Mouse (Mus musculus) embryonic facial prominence, embryonic 13.5 days (tissue): ENCODE data around the gene Aph1a. TPM values are rescaled to one million over a fixed set of nuclear protein-coding genes. Genes with fewer than 3 reads are reported as not detected.

Experiments used
- ATAC-seq: fragments of 200-750 bp; cut with Nextera tagmentation; 2 replicates; pipeline ENCODE4 v1.8.0; 2017; ENCODE audit warnings: low read depth; ENCODE audit not compliant: insufficient number of reproducible peaks, insufficient read depth, low FRiP score, low TSS enrichment
- H3K27ac ChIP-seq: fragments of 300-500 bp; sonication (generic); 2 replicates; pipeline ENCODE4 v1.5.1; 2015; ENCODE audit warnings: moderate library complexity, mild to moderate bottlenecking, inconsistent platforms
- H3K27me3 ChIP-seq: fragments of 300-500 bp; sonication (generic); 2 replicates; pipeline ENCODE4 v1.6.1; 2015; ENCODE audit warnings: mild to moderate bottlenecking, inconsistent platforms
- H3K36me3 ChIP-seq: fragments of 300-500 bp; sonication (generic); 2 replicates; pipeline ENCODE4 v1.6.1; 2015; ENCODE audit warnings: mild to moderate bottlenecking, inconsistent platforms
- H3K4me1 ChIP-seq: fragments of 300-500 bp; sonication (generic); 2 replicates; pipeline ENCODE4 v1.6.1; 2015; ENCODE audit warnings: inconsistent platforms
- H3K4me2 ChIP-seq: fragments of 300-500 bp; sonication (generic); 2 replicates; pipeline ENCODE4 v1.6.1; 2015; ENCODE audit warnings: moderate library complexity, mild to moderate bottlenecking, inconsistent platforms
- H3K4me3 ChIP-seq: fragments of 300-500 bp; sonication (generic); 2 replicates; pipeline ENCODE4 v1.5.1; 2015; ENCODE audit warnings: mild to moderate bottlenecking, inconsistent platforms
- H3K9ac ChIP-seq: fragments of 300-500 bp; sonication (generic); 2 replicates; pipeline ENCODE4 v1.6.1; 2015; ENCODE audit warnings: mild to moderate bottlenecking, inconsistent platforms
- H3K9me3 ChIP-seq: fragments of 300-500 bp; sonication (generic); 2 replicates; pipeline ENCODE4 v1.6.1; 2016; ENCODE audit warnings: inconsistent platforms
- WGBS: fragments of 180-500 bp; shearing (Covaris S2); methylation state at CpG from one replicate; pipeline ENCODE4 v1.1.7; 2015; ENCODE audit warnings: mixed read lengths; 5-methylcytosine and 5-hydroxymethylcytosine counted together
- polyA plus RNA-seq: library from polyadenylated mRNA; unstranded; fragments of >200 nt; fragmentation: Nextera tagmentation; extraction: Ambion mirVana; gene quantifications from 2 replicates; pipeline ENCODE4 v1.2.1, GENCODE M21; 2015

Gene Aph1a
- polyA plus RNA-seq, 1 experiment from 2014 or later = 29.6 TPM

DNA sequence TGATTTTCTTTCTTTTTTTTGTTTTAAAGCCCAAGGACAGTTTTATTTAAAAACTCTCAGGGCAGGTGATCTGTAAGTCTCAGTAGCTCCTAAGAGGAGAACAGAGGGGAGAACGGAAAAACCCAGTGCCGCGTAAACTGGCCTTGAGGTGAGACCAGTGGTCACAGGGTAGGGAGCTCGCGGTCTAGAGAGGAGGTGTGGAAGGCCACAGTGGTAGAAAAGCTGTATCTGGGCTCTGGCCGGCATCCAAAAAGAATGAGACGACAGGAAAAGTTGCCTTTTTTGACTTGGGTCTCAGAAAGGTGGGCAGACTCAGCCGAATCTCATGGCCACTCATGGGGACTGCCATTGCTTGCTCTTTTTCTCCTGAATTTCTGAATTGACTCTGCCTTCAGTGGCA is 44.4 kb downstream of the Aph1a start:
- no peak for ATAC-seq
- Histone ChIP-seq H3K4me1 (no peaks in the 10 kb centered on the region), H3K9me3 (no peaks in the 10 kb centered on the region), H3K4me3 (no peak overlapping the region), H3K27me3 (no peaks in the 10 kb centered on the region), H3K4me2 (no peak overlapping the region), H3K9ac (no peak overlapping the region), H3K36me3 (peaks cover 93% of the 10 kb centered on the region), H3K27ac (no peak overlapping the region)
- 97% methylated on average over 8 of the region's 8 CpGs for WGBS

- H3K4me2 ChIP-seq = no peak overlapping the region
- H3K9ac ChIP-seq = no peak overlapping the region
- H3K27me3 ChIP-seq = no peaks in the 10 kb centered on the region
- H3K4me3 ChIP-seq = no peak overlapping the region
- no peak overlapping the region for H3K27ac ChIP-seq
- H3K4me1 ChIP-seq = no peaks in the 10 kb centered on the region
- H3K36me3 ChIP-seq = peaks cover 91% of the 10 kb centered on the region
- H3K9me3 ChIP-seq = no peaks in the 10 kb centered on the region
- no peak for ATAC-seq
- 93% methylated on average over 15 of the region's 15 CpGs for WGBS
These were observed 45.1 kb downstream of the Aph1a start for GRCm38 (mm10) chr3:95938835-95939234.

DNA sequence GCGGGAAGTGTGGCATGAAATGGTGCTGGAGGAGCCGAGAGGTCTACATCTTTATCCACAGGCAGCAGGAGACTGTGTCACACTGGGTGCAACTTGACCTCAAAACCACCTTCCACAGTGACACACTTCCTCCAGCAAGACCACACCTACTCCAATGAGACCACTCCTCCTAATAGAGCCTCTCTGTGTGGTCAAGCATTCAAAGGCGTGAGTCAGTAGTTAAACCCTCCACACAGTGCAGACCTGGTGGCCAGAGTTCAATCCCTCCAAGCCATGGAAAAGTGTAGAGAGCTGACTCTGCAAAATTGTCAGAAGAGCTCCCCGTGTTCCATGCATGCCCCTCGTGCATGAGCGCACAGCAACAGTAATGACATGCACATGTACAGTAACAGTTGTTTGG is 49.0 kb downstream of the Aph1a start:
- 79% methylated on average over 6 of the region's 6 CpGs for WGBS
- peaks cover 87% of the 10 kb centered on the region for H3K36me3 ChIP-seq
- no peak overlapping the region for H3K4me3 ChIP-seq
- H3K9me3 ChIP-seq = no peaks in the 10 kb centered on the region
- H3K27me3 ChIP-seq = no peaks in the 10 kb centered on the region
- no peak for ATAC-seq
- no peak overlapping the region for H3K27ac ChIP-seq
- H3K9ac ChIP-seq = no peak overlapping the region
- H3K4me2 ChIP-seq = no peak overlapping the region
- H3K4me1 ChIP-seq = no peaks in the 10 kb centered on the region

GRCm38 (mm10) chr3:95943226-95943625 is 49.5 kb downstream of the Aph1a start:
- no peak overlapping the region for H3K4me3 ChIP-seq
- no peak for ATAC-seq
- no peak overlapping the region for H3K9ac ChIP-seq
- no peak overlapping the region for H3K4me2 ChIP-seq
- no peaks in the 10 kb centered on the region for H3K27me3 ChIP-seq
- WGBS = 92% methylated on average over 7 of the region's 7 CpGs
- peaks cover 82% of the 10 kb centered on the region for H3K36me3 ChIP-seq
- H3K27ac ChIP-seq = no peak overlapping the region
- H3K4me1 ChIP-seq = no peaks in the 10 kb centered on the region
- H3K9me3 ChIP-seq = no peaks in the 10 kb centered on the region

DNA sequence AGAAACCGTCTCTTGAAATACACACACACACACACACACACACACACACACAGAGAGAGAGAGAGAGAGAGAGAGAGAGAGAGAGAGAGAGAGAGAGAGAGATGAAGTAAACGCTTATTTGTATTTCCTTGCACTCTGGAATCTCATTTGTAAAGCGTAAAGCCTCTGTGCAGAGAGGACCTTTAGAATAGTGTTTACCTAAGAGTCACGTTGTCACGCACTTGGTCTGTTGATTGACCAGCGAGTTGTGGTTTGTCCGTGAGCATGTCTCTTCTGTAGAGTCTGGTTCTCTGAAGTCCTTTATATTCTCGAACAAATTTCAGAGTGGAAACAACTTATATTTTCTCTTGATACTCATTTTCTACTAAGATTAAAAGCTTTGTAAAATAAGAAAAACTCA is 51.0 kb downstream of the Aph1a start:
- Histone ChIP-seq H3K27me3 (no peaks in the 10 kb centered on the region), H3K9me3 (no peaks in the 10 kb centered on the region), H3K4me2 (no peak overlapping the region), H3K9ac (no peak overlapping the region), H3K4me3 (no peak overlapping the region), H3K27ac (no peak overlapping the region), H3K4me1 (no peaks in the 10 kb centered on the region), H3K36me3 (peaks cover 70% of the 10 kb centered on the region)
- 91% methylated on average over 8 of the region's 8 CpGs for WGBS
- no peak for ATAC-seq

DNA sequence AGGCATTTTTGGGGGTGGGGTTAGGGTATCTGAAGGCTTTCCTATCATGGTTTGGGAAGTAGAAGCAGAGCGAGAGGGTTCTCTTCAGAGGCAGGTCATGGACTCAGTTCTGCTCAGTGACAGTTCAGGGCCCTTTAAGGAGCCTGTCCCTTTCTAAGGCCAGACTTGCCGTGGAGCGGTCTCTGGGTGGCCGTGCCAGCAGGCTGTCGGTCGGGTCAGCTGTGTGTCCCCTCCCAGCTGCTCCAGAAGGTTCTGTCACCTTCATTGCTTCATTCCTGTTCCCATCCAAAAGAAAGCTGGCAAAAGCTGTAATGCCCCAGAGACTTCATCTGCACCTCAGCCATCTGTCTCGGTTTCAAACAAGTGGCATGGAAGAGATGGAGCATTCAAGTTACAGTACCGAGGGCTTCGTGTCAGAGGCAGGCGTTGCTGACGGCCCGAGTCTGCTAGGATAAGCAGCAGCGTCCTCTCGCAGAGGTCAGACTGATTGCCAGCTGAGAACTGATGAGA is 52.0 kb downstream of the Aph1a start:
- no peaks in the 10 kb centered on the region for H3K4me1 ChIP-seq
- no peak overlapping the region for H3K27ac ChIP-seq
- H3K9me3 ChIP-seq = no peaks in the 10 kb centered on the region
- H3K27me3 ChIP-seq = no peaks in the 10 kb centered on the region
- no peak overlapping the region for H3K4me3 ChIP-seq
- peaks cover 61% of the 10 kb centered on the region for H3K36me3 ChIP-seq
- H3K4me2 ChIP-seq = no peak overlapping the region
- no peak overlapping the region for H3K9ac ChIP-seq
- WGBS = 91% methylated on average over 14 of the region's 14 CpGs
- no peak for ATAC-seq

Other genes starting within 250 kb of the Aph1a start
- gene Mcl1, start 235.2 kb upstream of the Aph1a start, polyA plus RNA-seq = 45.4 and 47.7 TPM in 2 replicates
- gene Adamtsl4, start 206.1 kb upstream of the Aph1a start, polyA plus RNA-seq = 1.7 and 1.9 TPM in 2 replicates
- 5.9 and 6.6 TPM in 2 replicates for gene Ecm1, start 154.4 kb upstream of the Aph1a start, polyA plus RNA-seq
- gene Tars2, start 133.8 kb upstream of the Aph1a start, polyA plus RNA-seq = 47.3 and 47.9 TPM in 2 replicates
- 25.4 and 28.3 TPM in 2 replicates for gene Rprd2, start 75.1 kb upstream of the Aph1a start, polyA plus RNA-seq
- 52.6 and 60.9 TPM in 2 replicates for gene Prpf3, start 38.1 kb upstream of the Aph1a start, polyA plus RNA-seq
- 295 and 350 TPM in 2 replicates for gene Mrps21, start 22.4 kb upstream of the Aph1a start, polyA plus RNA-seq
- 7.0 and 7.8 TPM in 2 replicates for gene Ciart, start 11.7 kb upstream of the Aph1a start, polyA plus RNA-seq
- gene BC028528, start 2.0 kb upstream of the Aph1a start, polyA plus RNA-seq = 17.9 and 18.6 TPM in 2 replicates
- gene Car14, start 10.7 kb downstream of the Aph1a start, polyA plus RNA-seq = 14.5 and 16.6 TPM in 2 replicates
- gene Anp32e, start 35.3 kb downstream of the Aph1a start, polyA plus RNA-seq = 241 and 251 TPM in 2 replicates
- gene Plekho1, start 102.0 kb downstream of the Aph1a start, polyA plus RNA-seq = 41.2 and 47.7 TPM in 2 replicates
- 41.1 and 55.4 TPM in 2 replicates for gene Vps45, start 164.5 kb downstream of the Aph1a start, polyA plus RNA-seq
- 20.8 and 23.8 TPM in 2 replicates for gene Otud7b, start 210.6 kb downstream of the Aph1a start, polyA plus RNA-seq